Mouse (Mus musculus) erythroblast, embryonic 14.5 days (primary cell): ENCODE results near the gene Ddx17. TPM values are rescaled to one million over a fixed set of nuclear protein-coding genes. Genes with fewer than 3 reads are reported as not detected.

Source experiments
- H3K27me3 ChIP-seq: 2 replicates; pipeline ENCODE4 v1.6.1; 2012; ENCODE audit warnings: inconsistent platforms; ENCODE audit not compliant: control insufficient read depth
- H3K36me3 ChIP-seq: 2 replicates; pipeline ENCODE4 v1.6.1; 2012; ENCODE audit warnings: mild to moderate bottlenecking, inconsistent platforms; ENCODE audit not compliant: control insufficient read depth
- H3K4me1 ChIP-seq: 2 replicates; pipeline ENCODE4 v1.6.1; 2012; ENCODE audit warnings: inconsistent platforms; ENCODE audit not compliant: control insufficient read depth
- H3K4me3 ChIP-seq: replicated peaks from 2 replicates; pipeline ENCODE3; 2012; ENCODE audit warnings: moderate library complexity, mild to moderate bottlenecking, inconsistent platforms
- H3K9me3 ChIP-seq: 2 replicates; pipeline ENCODE4 v1.6.1; 2012; ENCODE audit warnings: low read length, inconsistent platforms, mixed read lengths; ENCODE audit not compliant: control insufficient read depth
- GATA1 ChIP-seq: IDR thresholded peaks from 2 replicates; pipeline ENCODE4 v1.6.1; 2012; ENCODE audit warnings: low read length, inconsistent platforms, mixed read lengths
- TAL1 ChIP-seq: IDR thresholded peaks from 3 replicates; pipeline ENCODE4 v1.6.1; 2012; ENCODE audit warnings: low read length, inconsistent platforms, mixed read lengths
- polyA plus RNA-seq: library from polyadenylated mRNA; stranded (reverse); fragments of >175 nt; gene quantifications from 2 replicates; pipeline ENCODE4 v1.2.3, GENCODE M21; 2012

Ddx17 gene
- polyA plus RNA-seq, 1 experiment, result 2.4 TPM

- TF ChIP-seq TAL1 (no peak), GATA1 (no peak)
- no peaks in the 10 kb centered on the region for H3K4me1 ChIP-seq
- no peaks in the 10 kb centered on the region for H3K36me3 ChIP-seq
- peaks cover 11% of the 10 kb centered on the region for H3K27me3 ChIP-seq
- H3K9me3 ChIP-seq, result no peaks in the 10 kb centered on the region
- no peak overlapping the region for H3K4me3 ChIP-seq
Observed at GRCm38 (mm10) chr15:79489463-79489862, 57.1 kb downstream of the Ddx17 start.

GRCm38 (mm10) chr15:79481181-79481688 lies 65.3 kb downstream of the Ddx17 start:
- Histone ChIP-seq H3K4me3 (no peak overlapping the region), H3K27me3 (peaks cover 16% of the 10 kb centered on the region), H3K36me3 (no peaks in the 10 kb centered on the region), H3K9me3 (no peaks in the 10 kb centered on the region), H3K4me1 (no peaks in the 10 kb centered on the region)
- TF ChIP-seq TAL1, result no peak
- TF ChIP-seq GATA1, result no peak

Other genes starting within 250 kb of the Ddx17 start
- 2.6 and 2.7 TPM in 2 replicates for gene Pla2g6, start 218.4 kb downstream of the Ddx17 start, polyA plus RNA-seq
- gene Maff, start 200.1 kb downstream of the Ddx17 start, polyA plus RNA-seq, result 0.30 and 0.55 TPM in 2 replicates
- gene Tmem184b, start 143.2 kb downstream of the Ddx17 start, polyA plus RNA-seq, result 0.44 and 0.51 TPM in 2 replicates
- 0.17 and 0.22 TPM in 2 replicates for gene Csnk1e, start 91.2 kb downstream of the Ddx17 start, polyA plus RNA-seq
- not detected in 2 replicates for gene Kcnj4, start 41.5 kb downstream of the Ddx17 start, polyA plus RNA-seq
- gene Kdelr3, start 30.3 kb downstream of the Ddx17 start, polyA plus RNA-seq, result not detected in 2 replicates
- gene Dmc1, start 58.4 kb upstream of the Ddx17 start, polyA plus RNA-seq, result not detected in 2 replicates
- gene Fam227a, start 112.2 kb upstream of the Ddx17 start, polyA plus RNA-seq, result not detected in 2 replicates
- gene Cby1, start 112.5 kb upstream of the Ddx17 start, polyA plus RNA-seq, result 5.9 and 7.1 TPM in 2 replicates
- gene Tomm22, start 124.1 kb upstream of the Ddx17 start, polyA plus RNA-seq, result 12.2 and 13.5 TPM in 2 replicates
- 1.8 and 2.5 TPM in 2 replicates for gene Josd1, start 141.2 kb upstream of the Ddx17 start, polyA plus RNA-seq
- gene Gtpbp1, start 144.1 kb upstream of the Ddx17 start, polyA plus RNA-seq, result 21.9 and 23.6 TPM in 2 replicates
- 2.8 and 4.2 TPM in 2 replicates for gene Sun2, start 195.8 kb upstream of the Ddx17 start, polyA plus RNA-seq
- gene Dnal4, start 231.1 kb upstream of the Ddx17 start, polyA plus RNA-seq, result 0.69 and 1.1 TPM in 2 replicates